Mouse (Mus musculus) heart, embryonic 14.5 days (tissue): ENCODE measurements around the gene Sgip1. TPM values are rescaled to one million over a fixed set of nuclear protein-coding genes. Genes with fewer than 3 reads are reported as not detected.

Experiments used
- ATAC-seq: fragments of 200-750 bp; cut with Nextera tagmentation; 2 replicates; pipeline ENCODE4 v1.8.0; 2017; ENCODE audit warnings: low read depth, moderate TSS enrichment; ENCODE audit not compliant: insufficient number of reproducible peaks, insufficient read depth, low FRiP score
- H3K27ac ChIP-seq, 2 experiments: fragments of 200-500 bp in 1 of 2; fragments of 300-500 bp in 1 of 2; sonication (generic) in 1 of 2; replicated peaks in 1 of 2; 2 replicates each; pipeline ENCODE4 v1.5.1; 2012 to 2014; ENCODE audit warnings: low read depth in 2 of 2, low read length in 2 of 2, control low read depth in 1 of 2, mild to moderate bottlenecking in 1 of 2, mixed read lengths in 1 of 2; ENCODE audit not compliant: control insufficient read depth in 1 of 2, insufficient read depth in 1 of 2
- H3K27me3 ChIP-seq: fragments of 300-500 bp; sonication (generic); 2 replicates; pipeline ENCODE4 v1.6.1; 2014; ENCODE audit warnings: mild to moderate bottlenecking, low read length, control low read depth; ENCODE audit not compliant: control insufficient read depth, insufficient read depth
- H3K36me3 ChIP-seq: fragments of 300-500 bp; sonication (generic); 2 replicates; pipeline ENCODE4 v1.6.1; 2014; ENCODE audit warnings: mild to moderate bottlenecking, control low read depth, low read length, mixed read lengths; ENCODE audit not compliant: control insufficient read depth, insufficient read depth
- H3K4me1 ChIP-seq, 2 experiments: fragments of 200-500 bp in 1 of 2; fragments of 300-500 bp in 1 of 2; sonication (generic) in 1 of 2; 2 replicates each; pipeline ENCODE4 v1.6.1; 2012 to 2014; ENCODE audit warnings: low read length in 2 of 2, control low read depth in 1 of 2, mixed read lengths in 1 of 2; ENCODE audit not compliant: control insufficient read depth in 2 of 2, insufficient read depth in 2 of 2
- H3K4me2 ChIP-seq: fragments of 300-500 bp; sonication (generic); 2 replicates; pipeline ENCODE4 v1.6.1; 2014; ENCODE audit warnings: mild to moderate bottlenecking, low read length
- H3K4me3 ChIP-seq, 2 experiments: fragments of 200-500 bp in 1 of 2; fragments of 300-500 bp in 1 of 2; sonication (generic) in 1 of 2; 2 replicates each; pipeline ENCODE4 v1.5.1; 2012 to 2014; ENCODE audit warnings: low read length in 2 of 2, mild to moderate bottlenecking in 2 of 2, control low read depth in 1 of 2, low read depth in 1 of 2, moderate library complexity in 1 of 2; ENCODE audit not compliant: control insufficient read depth in 1 of 2, insufficient read depth in 1 of 2
- H3K9ac ChIP-seq: fragments of 300-500 bp; sonication (generic); 2 replicates; pipeline ENCODE4 v1.6.1; 2014; ENCODE audit warnings: mild to moderate bottlenecking, low read length
- H3K9me3 ChIP-seq: fragments of 300-500 bp; sonication (generic); 2 replicates; pipeline ENCODE4 v1.6.1; 2016; ENCODE audit warnings: low read length, control low read depth; ENCODE audit not compliant: control insufficient read depth
- WGBS: fragments of 180-500 bp; shearing (Covaris S2); extraction: QIAGEN DNeasy Blood & Tissue Kit; methylation state at CpG from one replicate; pipeline ENCODE4 v1.1.7; 2014; 5-methylcytosine and 5-hydroxymethylcytosine counted together
- polyA plus RNA-seq: library from polyadenylated mRNA; unstranded; fragments of >200 nt; fragmentation: Nextera tagmentation; extraction: Ambion mirVana; gene quantifications from 2 replicates; pipeline ENCODE4 v1.2.1, GENCODE M21; 2014

Sgip1 gene
- polyA plus RNA-seq, 1 experiment from 2014 or later, result 0.92 TPM

GRCm38 (mm10) chr4:102910191-102910590 lies 169.1 kb downstream of the Sgip1 start:
- Histone ChIP-seq H3K9me3 (no peaks in the 10 kb centered on the region), H3K4me1 (no peaks in the 10 kb centered on the region), H3K36me3 (no peaks in the 10 kb centered on the region), H3K9ac (no peak overlapping the region), H3K27ac (no peak overlapping the region), H3K27me3 (no peaks in the 10 kb centered on the region), H3K4me3 (no peak overlapping the region), H3K4me2 (no peak overlapping the region)
- WGBS, result 89% methylated on average over 4 of the region's 4 CpGs
- no peak for ATAC-seq

- no peaks in the 10 kb centered on the region for H3K27me3 ChIP-seq
- no peaks in the 10 kb centered on the region for H3K4me1 ChIP-seq
- H3K27ac ChIP-seq, result no peak overlapping the region
- H3K9ac ChIP-seq, result no peak overlapping the region
- WGBS, result 67% methylated on average over 3 of the region's 3 CpGs
- H3K4me2 ChIP-seq, result no peak overlapping the region
- ATAC-seq, result no peak
- no peaks in the 10 kb centered on the region for H3K36me3 ChIP-seq
- H3K4me3 ChIP-seq, result no peak overlapping the region
- H3K9me3 ChIP-seq, result no peaks in the 10 kb centered on the region
These were observed 172.1 kb downstream of the Sgip1 start for GRCm38 (mm10) chr4:102913176-102913575.

- Histone ChIP-seq H3K4me2 (no peak overlapping the region), H3K36me3 (no peaks in the 10 kb centered on the region), H3K4me3 (no peak overlapping the region), H3K27me3 (no peaks in the 10 kb centered on the region), H3K4me1 (no peaks in the 10 kb centered on the region), H3K9ac (no peak overlapping the region), H3K9me3 (no peaks in the 10 kb centered on the region), H3K27ac (no peak overlapping the region)
- ATAC-seq, result no peak
- 71% methylated on average over 5 of the region's 5 CpGs for WGBS
These were observed 172.7 kb downstream of the Sgip1 start for GRCm38 (mm10) chr4:102913700-102914327.

- Histone ChIP-seq H3K9me3 (no peaks in the 10 kb centered on the region), H3K9ac (no peak overlapping the region), H3K27ac (no peak overlapping the region), H3K4me2 (no peak overlapping the region), H3K36me3 (no peaks in the 10 kb centered on the region), H3K4me1 (no peaks in the 10 kb centered on the region), H3K27me3 (no peaks in the 10 kb centered on the region), H3K4me3 (no peak overlapping the region)
- no peak for ATAC-seq
- WGBS, result 83% methylated on average over 1 of the region's 1 CpGs
These were observed 177.1 kb downstream of the Sgip1 start for GRCm38 (mm10) chr4:102918191-102918590.

- WGBS, result 35% methylated on average over 3 of the region's 4 CpGs
- H3K36me3 ChIP-seq, result no peaks in the 10 kb centered on the region
- H3K27ac ChIP-seq, result no peak overlapping the region
- no peaks in the 10 kb centered on the region for H3K9me3 ChIP-seq
- H3K9ac ChIP-seq, result no peak overlapping the region
- no peak for ATAC-seq
- no peaks in the 10 kb centered on the region for H3K27me3 ChIP-seq
- no peak overlapping the region for H3K4me2 ChIP-seq
- H3K4me1 ChIP-seq, result no peaks in the 10 kb centered on the region
- H3K4me3 ChIP-seq, result no peak overlapping the region
These were observed 188.4 kb downstream of the Sgip1 start for GRCm38 (mm10) chr4:102929491-102929890.

GRCm38 (mm10) chr4:102930679-102931078 lies 189.6 kb downstream of the Sgip1 start:
- no peaks in the 10 kb centered on the region for H3K9me3 ChIP-seq
- 80% methylated on average over 7 of the region's 7 CpGs for WGBS
- no peak overlapping the region for H3K4me3 ChIP-seq
- H3K9ac ChIP-seq, result no peak overlapping the region
- ATAC-seq, result no peak
- no peak overlapping the region for H3K4me2 ChIP-seq
- H3K27ac ChIP-seq, result no peak overlapping the region
- H3K36me3 ChIP-seq, result no peaks in the 10 kb centered on the region
- H3K4me1 ChIP-seq, result no peaks in the 10 kb centered on the region
- no peaks in the 10 kb centered on the region for H3K27me3 ChIP-seq

GRCm38 (mm10) chr4:102940266-102940665 lies 199.2 kb downstream of the Sgip1 start:
- Histone ChIP-seq H3K4me2 (no peak overlapping the region), H3K9ac (no peak overlapping the region), H3K27me3 (no peaks in the 10 kb centered on the region), H3K4me3 (no peak overlapping the region), H3K4me1 (no peaks in the 10 kb centered on the region), H3K9me3 (no peaks in the 10 kb centered on the region), H3K27ac (no peak overlapping the region), H3K36me3 (no peaks in the 10 kb centered on the region)
- 69% methylated on average over 3 of the region's 3 CpGs for WGBS
- ATAC-seq, result no peak

GRCm38 (mm10) chr4:102940738-102941137 lies 199.6 kb downstream of the Sgip1 start:
- no peak overlapping the region for H3K4me3 ChIP-seq
- no peaks in the 10 kb centered on the region for H3K9me3 ChIP-seq
- WGBS, result 78% methylated on average over 4 of the region's 4 CpGs
- no peaks in the 10 kb centered on the region for H3K27me3 ChIP-seq
- H3K36me3 ChIP-seq, result no peaks in the 10 kb centered on the region
- H3K27ac ChIP-seq, result no peak overlapping the region
- H3K9ac ChIP-seq, result no peak overlapping the region
- no peaks in the 10 kb centered on the region for H3K4me1 ChIP-seq
- peak; percentile 13; the same call in 1 of the 2 replicates for ATAC-seq
- H3K4me2 ChIP-seq, result no peak overlapping the region
